Mouse (Mus musculus): Measurements from ENCODE around the gene Fthl17b. TPM values are rescaled to one million over a fixed set of nuclear protein-coding genes. Genes with fewer than 3 reads are reported as not detected.
A peak's percentile ranks its signal among the peaks of the same experiment; 100 is the strongest.
"Not testable (repeated sequence)": the region's sequence is repeated elsewhere in the genome, so short reads cannot be mapped to it uniquely, and the experiment has no call there.

Gene Fthl17b
- not detected for total RNA-seq (2021)

DNA sequence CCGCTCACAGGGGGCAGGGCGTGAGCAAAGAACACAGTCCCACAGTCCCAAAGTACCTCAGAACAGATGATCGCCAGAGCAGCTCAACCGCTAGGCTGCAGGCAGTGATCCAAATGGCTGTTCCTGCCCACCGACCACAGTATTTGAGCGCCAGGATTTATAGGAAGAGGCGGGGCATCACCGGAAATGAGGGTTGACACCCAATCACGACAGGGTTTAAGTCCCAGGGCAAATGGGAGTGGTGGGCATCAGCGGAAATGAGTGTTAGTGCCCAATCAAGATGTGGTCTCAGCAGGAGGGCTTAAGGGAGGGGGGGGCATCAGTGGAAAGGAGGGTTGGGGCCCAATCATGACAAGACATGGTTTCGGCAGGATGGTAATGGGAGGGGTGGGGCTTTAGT lies at the start of gene Fthl17b:
Fthl17b (minus strand) TSS at position 101 of the 400 bp plus-strand sequence.
- DNase-seq (ENCODE audit: low spot score); intact Hi-C loops (cut with DNase I): not testable (repeated sequence)

DNA sequence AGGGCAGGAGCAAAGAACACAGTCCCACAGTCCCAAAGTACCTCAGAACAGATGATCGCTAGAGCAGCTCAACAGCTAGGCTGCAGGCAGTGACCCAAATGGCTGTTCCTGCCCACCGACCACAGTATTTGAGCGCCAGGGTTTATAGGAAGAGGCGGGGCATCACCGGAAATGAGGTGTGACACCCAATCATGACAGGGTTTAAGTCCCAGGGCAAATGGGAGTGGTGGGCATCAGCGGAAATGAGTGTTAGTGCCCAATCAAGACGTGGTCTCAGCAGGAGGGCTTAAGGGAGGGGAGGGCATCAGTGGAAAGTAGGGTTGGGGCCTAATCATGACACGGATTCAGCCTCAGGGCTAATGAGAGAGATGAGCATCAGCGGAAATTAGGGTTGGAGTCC lies 23.9 kb upstream of the Fthl17b start, which contains the start of gene Fthl17d:
Fthl17d (minus strand) TSS at position 101 of the 400 bp plus-strand sequence.
- intact Hi-C loops (cut with DNase I), result not testable (repeated sequence)

DNA sequence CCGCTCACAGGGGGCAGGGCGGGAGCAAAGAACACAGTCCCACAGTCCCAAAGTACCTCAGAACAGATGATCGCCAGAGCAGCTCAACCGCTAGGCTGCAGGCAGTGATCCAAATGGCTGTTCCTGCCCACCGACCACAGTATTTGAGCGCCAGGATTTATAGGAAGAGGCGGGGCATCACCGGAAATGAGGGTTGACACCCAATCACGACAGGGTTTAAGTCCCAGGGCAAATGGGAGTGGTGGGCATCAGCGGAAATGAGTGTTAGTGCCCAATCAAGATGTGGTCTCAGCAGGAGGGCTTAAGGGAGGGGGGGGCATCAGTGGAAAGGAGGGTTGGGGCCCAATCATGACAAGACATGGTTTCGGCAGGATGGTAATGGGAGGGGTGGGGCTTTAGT lies 13.7 kb upstream of the Fthl17b start, which contains the start of gene Fthl17c:
Fthl17c (minus strand) TSS at position 101 of the 400 bp plus-strand sequence.
- intact Hi-C loops (cut with DNase I); DNase-seq (ENCODE audit: low spot score): not testable (repeated sequence)

More for the DNA sequence above, 23.9 kb upstream of the Fthl17b start, which contains the start of gene Fthl17d:
- DNase-seq (ENCODE audit: low spot score), result not testable (repeated sequence)

DNA sequence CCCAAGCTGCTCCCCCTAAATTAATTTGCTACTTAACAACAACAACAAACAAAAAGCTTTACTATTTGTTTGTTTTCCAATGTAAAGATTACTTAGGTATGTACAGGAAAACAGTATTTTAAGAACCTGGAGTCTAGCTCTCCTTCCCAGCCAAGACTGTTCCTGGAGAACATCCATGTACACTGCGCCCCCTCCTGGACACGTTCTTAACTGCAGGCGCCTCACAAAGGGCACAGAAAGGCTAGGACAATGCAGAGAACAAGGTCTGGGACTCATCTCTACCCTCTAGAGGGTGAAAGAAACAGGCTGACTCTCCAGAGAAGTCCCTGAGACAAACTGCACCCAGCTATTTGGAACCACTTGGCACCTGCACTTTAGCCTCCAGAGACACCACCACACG lies 1.8 kb upstream of the Fthl17b start:
- DNase-seq (ENCODE audit: low spot score), result not testable (repeated sequence)

DNA sequence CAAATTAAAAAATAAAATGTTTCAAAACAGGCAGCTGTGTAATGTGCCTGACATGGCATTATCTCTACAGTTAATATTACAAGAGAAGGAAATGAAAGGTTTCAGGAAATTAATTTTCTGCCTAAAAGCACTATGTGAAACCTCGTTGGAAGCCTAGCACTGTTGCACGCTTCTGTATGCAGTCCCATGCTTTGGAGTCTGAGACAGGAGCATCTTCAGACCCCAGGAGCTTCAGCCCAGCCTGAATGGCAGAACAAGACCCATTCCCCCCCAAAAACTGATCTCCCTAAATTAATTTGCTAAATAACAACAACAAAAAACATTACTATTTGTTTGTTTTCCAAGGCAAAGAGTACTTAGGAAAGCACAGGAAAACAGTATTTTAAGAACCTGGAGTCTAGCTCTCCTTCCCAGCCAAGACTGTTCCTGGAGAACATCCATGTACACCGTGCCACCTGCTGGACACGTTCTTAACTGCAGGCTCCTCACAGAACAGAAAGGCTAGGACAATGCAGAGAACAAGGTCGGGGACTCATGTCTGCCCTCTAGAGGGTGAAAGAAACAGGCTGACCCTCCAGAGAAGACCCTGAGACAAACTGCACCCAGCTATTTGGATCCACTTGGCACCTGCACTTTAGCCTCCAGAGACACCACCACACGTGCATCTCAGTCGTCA lies 14.5 kb downstream of the Fthl17b start:
- intact Hi-C loops (cut with DNase I), result not testable (repeated sequence)
- peak; percentile 24 for DNase-seq (ENCODE audit: low spot score)

More for the DNA sequence above, 1.8 kb upstream of the Fthl17b start:
- intact Hi-C loops (cut with DNase I), result not testable (repeated sequence)

DNA sequence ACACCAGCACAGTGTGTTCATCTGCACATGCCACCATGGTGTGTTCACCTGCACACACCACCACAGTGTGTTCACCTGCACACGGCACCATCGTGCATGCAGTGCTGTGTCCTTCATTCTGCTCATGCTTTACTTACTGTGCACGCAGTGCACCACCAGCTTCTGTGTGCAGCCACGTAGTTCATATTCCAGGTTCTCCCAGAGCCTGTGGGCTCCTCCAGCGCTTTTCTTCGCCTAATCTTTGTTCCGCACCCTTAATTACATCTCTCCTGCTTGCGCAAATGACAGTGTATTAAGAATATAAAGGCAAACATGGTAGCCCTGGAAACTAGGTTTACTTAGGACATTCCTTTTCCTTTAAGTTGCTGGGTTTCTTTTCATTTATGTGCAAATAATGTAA lies 18.7 kb downstream of the Fthl17b start:
- intact Hi-C loops (cut with DNase I), result no loop called here

DNA sequence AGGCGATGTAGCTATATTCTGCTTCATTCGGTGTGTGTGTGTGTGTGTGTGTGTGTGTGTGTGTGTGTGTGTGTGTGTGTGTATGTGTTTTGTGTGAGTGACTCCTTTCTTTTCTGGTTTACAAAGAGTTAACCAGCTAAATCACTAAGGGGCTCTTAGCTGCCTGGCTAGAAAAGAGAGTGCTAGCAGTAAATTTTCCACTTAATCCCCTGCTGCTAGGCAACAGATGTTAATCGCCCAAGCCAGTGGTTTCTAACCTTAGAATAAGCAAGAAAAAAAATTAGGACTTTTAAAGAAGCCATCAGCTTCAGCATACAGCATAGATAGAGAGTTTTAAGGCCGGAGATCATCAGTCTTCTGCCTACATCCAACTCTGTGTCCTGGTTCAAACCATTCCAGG lies 35.5 kb downstream of the Fthl17b start:
- DNase-seq (ENCODE audit: low spot score), result no peak
- intact Hi-C loops (cut with DNase I), result no loop called here

More for the DNA sequence above, 18.7 kb downstream of the Fthl17b start:
- no peak for DNase-seq (ENCODE audit: low spot score)

DNA sequence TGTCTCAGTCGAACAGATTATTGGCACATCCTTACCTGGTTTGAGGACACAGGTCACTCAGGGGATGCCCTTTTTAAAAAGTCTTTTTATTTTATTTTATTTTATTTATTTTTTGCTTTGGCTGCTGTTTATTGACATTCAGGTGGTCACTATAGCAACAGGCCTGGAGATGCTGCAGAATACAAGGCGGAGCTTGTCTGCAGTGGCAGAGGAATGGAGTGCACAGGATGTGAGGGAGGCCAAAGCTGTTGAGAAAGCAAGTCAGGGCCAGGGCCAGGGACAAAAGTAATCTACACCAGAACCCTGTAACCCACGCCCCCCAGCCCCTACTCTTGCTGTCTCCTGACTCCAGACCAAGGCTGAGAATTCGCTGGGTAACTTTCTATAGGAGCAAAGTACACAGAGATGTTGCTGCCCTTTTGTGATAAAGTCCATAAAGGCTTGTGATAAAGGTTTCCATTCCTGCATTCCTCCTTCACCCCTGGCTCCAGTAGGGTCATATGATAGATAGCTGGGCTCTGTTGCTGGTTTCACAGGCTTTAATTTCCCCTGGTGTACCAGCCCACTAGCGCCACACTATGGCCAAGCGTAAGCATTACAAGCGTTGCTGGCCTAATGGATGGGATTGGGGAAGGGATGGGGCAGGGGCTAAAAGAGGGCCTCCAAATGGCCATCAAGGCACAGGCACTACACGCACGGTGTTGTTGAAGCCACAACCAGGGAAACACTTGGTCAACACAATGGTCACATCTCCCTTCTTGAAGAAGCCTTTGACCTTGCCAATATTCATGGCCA lies 40.8 kb downstream of the Fthl17b start:
- DNase-seq (ENCODE audit: low spot score), result no peak
- intact Hi-C loops (cut with DNase I), result no loop called here

DNA sequence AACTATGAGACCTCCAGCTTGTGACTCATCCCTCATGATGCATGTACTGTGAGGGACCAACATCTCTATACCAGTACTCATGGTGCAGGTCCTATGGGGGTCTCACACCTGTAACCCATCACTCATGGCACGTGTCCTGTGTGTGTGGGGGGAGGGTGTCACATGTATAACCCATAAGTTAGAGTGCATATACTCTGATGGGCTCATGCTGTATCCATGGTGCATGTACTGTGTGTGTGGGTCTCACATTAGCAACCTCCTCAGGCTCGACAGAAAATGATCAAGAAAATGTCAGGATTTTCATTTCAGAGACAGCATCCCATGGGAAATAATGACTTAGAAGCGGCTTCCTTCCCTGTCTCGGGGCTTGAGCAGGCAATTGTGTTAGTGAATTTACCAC lies 41.7 kb downstream of the Fthl17b start:
- no peak for DNase-seq (ENCODE audit: low spot score)
- intact Hi-C loops (cut with DNase I), result no loop called here

Other genes starting within 250 kb of the Fthl17b start
- gene Ssx9, start 214.5 kb downstream of the Fthl17b start, total RNA-seq (2021), result not detected
- not detected for gene Ssxb5, start 159.3 kb downstream of the Fthl17b start, total RNA-seq (2021)
- gene Gm6592, start 119.0 kb downstream of the Fthl17b start, total RNA-seq (2021), result not detected
- gene Gm5751, start 88.7 kb downstream of the Fthl17b start, total RNA-seq (2021), result not detected
- gene B630019K06Rik, start 70.6 kb downstream of the Fthl17b start, total RNA-seq (2021), result under 1 TPM; 0.81 to 0.83 TPM
- gene Fthl17c, start 13.6 kb upstream of the Fthl17b start, total RNA-seq (2021), result not detected
- not detected for gene Fthl17d, start 23.8 kb upstream of the Fthl17b start, total RNA-seq (2021)
- not detected for gene Fthl17e, start 70.5 kb upstream of the Fthl17b start, total RNA-seq (2021)
- not detected for gene Fthl17f, start 100.0 kb upstream of the Fthl17b start, total RNA-seq (2021)
- not detected for gene 4930402K13Rik, start 141.6 kb upstream of the Fthl17b start, total RNA-seq (2021)
- gene Lancl3, start 236.9 kb upstream of the Fthl17b start, total RNA-seq (2021), result 1 to 10 TPM; 3.9 to 4.0 TPM

Data from heart, postnatal 25 days (tissue).